In the genomic region with DNA sequence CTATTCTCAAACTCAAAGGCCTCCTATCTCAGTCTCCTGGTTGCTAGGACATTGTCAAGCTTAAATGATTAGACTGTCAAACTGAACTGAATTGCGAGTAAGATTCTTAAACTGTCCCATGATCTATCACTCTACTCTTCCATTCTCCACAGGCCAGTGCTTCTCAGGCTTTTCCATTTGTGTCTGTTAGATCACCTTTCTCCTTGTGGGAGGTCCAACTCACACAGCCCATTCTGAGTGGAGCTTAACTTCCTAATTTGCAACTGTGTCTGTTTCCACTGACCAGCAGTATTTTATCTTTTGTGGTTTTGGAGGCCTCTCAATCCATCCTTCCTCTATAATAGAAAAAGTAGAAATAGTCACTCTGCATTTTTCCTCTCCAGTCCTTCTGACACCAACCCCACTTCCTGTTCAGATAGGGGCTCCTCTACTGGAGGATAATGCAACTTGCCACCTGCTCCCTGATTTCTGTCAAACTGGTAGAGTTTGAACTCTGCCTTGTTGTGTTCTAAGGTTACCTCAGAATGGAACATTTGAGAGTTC, we compare ENCODE assay signal across 29 mouse cellular contexts. TPM values are rescaled to one million over a fixed set of nuclear protein-coding genes. Genes with fewer than 3 reads are reported as not detected.
A peak's percentile ranks its signal among the peaks of the same experiment; 100 is the strongest.
DNase-seq lines count a peak whose midpoint lies in the region; ATAC-seq lines count a peak whose summit lies in the region.
"Had no signal": no experiment of that assay in that cellular context is flagged by ENCODE, and none has a peak within 500 bp of the region (broad histone marks: within the 10 kb centered on the region; RNA-seq: fewer than 3 reads in every experiment).

No protein-coding gene starts in this region.

- H3K4me3 ChIP-seq in heart, embryonic 10.5 days = no peak overlapping the region
- no peak overlapping the region for H3K4me3 ChIP-seq in midbrain, embryonic 11.5 days (ENCODE audit: low read depth, low read length)
- H3K4me3 ChIP-seq in midbrain, embryonic 15.5 days = no peak overlapping the region
- H3K4me3 ChIP-seq: erythroblast, embryonic 14.5 days; heart, embryonic 15.5 days; hindbrain, embryonic 12.5 days; kidney, embryonic 15.5 days; layer of hippocampus, adult 2 months; liver, embryonic 15.5 days; lung, embryonic 15.5 days had no signal

- no peak overlapping the region for H3K27ac ChIP-seq in heart, embryonic 10.5 days
- H3K27ac ChIP-seq in midbrain, embryonic 11.5 days (ENCODE audit: low read depth, low read length) = no peak overlapping the region
- H3K27ac ChIP-seq in midbrain, embryonic 15.5 days = no peak overlapping the region
- H3K27ac ChIP-seq: heart, embryonic 15.5 days; hindbrain, embryonic 12.5 days; hindbrain, postnatal 0 days; kidney, embryonic 15.5 days; layer of hippocampus, adult 2 months; liver, embryonic 15.5 days; lung, embryonic 15.5 days had no signal

- H3K36me3 ChIP-seq in heart, embryonic 10.5 days = no peaks in the 10 kb centered on the region
- H3K36me3 ChIP-seq in midbrain, embryonic 11.5 days (ENCODE audit: control insufficient read depth, insufficient read depth, low read length) = no peaks in the 10 kb centered on the region
- no peaks in the 10 kb centered on the region for H3K36me3 ChIP-seq in midbrain, embryonic 15.5 days (replicated peaks)
- H3K36me3 ChIP-seq: heart, embryonic 15.5 days; hindbrain, embryonic 12.5 days; kidney, embryonic 15.5 days; liver, embryonic 15.5 days; lung, embryonic 15.5 days had no signal

- no peak for ATAC-seq in midbrain, embryonic 11.5 days (ENCODE audit: low FRiP score)
- no peak for ATAC-seq in midbrain, embryonic 15.5 days (replicated peaks)
- ATAC-seq in common myeloid progenitor, adult 5-6 weeks (replicated peaks; ENCODE audit: low read depth, poor library complexity, severe bottlenecking) = peak; percentile 88
- peak; percentile 94 for ATAC-seq in megakaryocyte progenitor cell, adult 5-6 weeks (replicated peaks; ENCODE audit: poor library complexity)
- ATAC-seq in frontal cortex, adult (ENCODE audit: low TSS enrichment) = no peak
- ATAC-seq: CD4-positive, CD25-positive, alpha-beta regulatory T cell, adult 4 months; forebrain, embryonic 16.5 days; hindbrain, postnatal 0 days; intestine, embryonic 16.5 days; midbrain, embryonic 16.5 days had no signal

- no peaks in the 10 kb centered on the region for H3K4me1 ChIP-seq in heart, embryonic 10.5 days
- H3K4me1 ChIP-seq in midbrain, embryonic 11.5 days (ENCODE audit: control insufficient read depth, insufficient read depth, low read length) = no peaks in the 10 kb centered on the region
- H3K4me1 ChIP-seq in midbrain, embryonic 15.5 days = no peaks in the 10 kb centered on the region
- H3K4me1 ChIP-seq: heart, embryonic 15.5 days; hindbrain, embryonic 12.5 days; kidney, embryonic 15.5 days; liver, embryonic 15.5 days; lung, embryonic 15.5 days had no signal

- no peaks in the 10 kb centered on the region for H3K27me3 ChIP-seq in heart, embryonic 10.5 days (ENCODE audit: insufficient read depth, poor library complexity, severe bottlenecking)
- no peaks in the 10 kb centered on the region for H3K27me3 ChIP-seq in midbrain, embryonic 11.5 days (ENCODE audit: control insufficient read depth, insufficient read depth, low read length)
- no peaks in the 10 kb centered on the region for H3K27me3 ChIP-seq in midbrain, embryonic 15.5 days (replicated peaks)
- H3K27me3 ChIP-seq: heart, embryonic 15.5 days; hindbrain, embryonic 12.5 days; kidney, embryonic 15.5 days; liver, embryonic 15.5 days; lung, embryonic 15.5 days had no signal

- no peaks in the 10 kb centered on the region for H3K9me3 ChIP-seq in heart, embryonic 10.5 days
- no peaks in the 10 kb centered on the region for H3K9me3 ChIP-seq in midbrain, embryonic 11.5 days (ENCODE audit: control insufficient read depth, low read length)
- H3K9me3 ChIP-seq in midbrain, embryonic 15.5 days = no peaks in the 10 kb centered on the region
- H3K9me3 ChIP-seq: heart, embryonic 15.5 days; hindbrain, embryonic 12.5 days; kidney, embryonic 15.5 days; liver, embryonic 15.5 days; lung, embryonic 15.5 days had no signal

- H3K9ac ChIP-seq in midbrain, embryonic 11.5 days (ENCODE audit: low read length) = no peak overlapping the region
- no peak overlapping the region for H3K9ac ChIP-seq in midbrain, embryonic 15.5 days
- H3K9ac ChIP-seq: heart, embryonic 15.5 days; hindbrain, embryonic 12.5 days; kidney, embryonic 15.5 days; liver, embryonic 15.5 days; lung, embryonic 15.5 days had no signal

- WGBS in heart, embryonic 10.5 days = 61% methylated on average over 1 of the region's 1 CpGs
- WGBS in midbrain, embryonic 11.5 days = 87% methylated on average over 1 of the region's 1 CpGs
- WGBS in midbrain, embryonic 15.5 days = 76% methylated on average over 1 of the region's 1 CpGs

- H3K4me2 ChIP-seq in midbrain, embryonic 11.5 days = no peak overlapping the region
- no peak overlapping the region for H3K4me2 ChIP-seq in midbrain, embryonic 15.5 days
- H3K4me2 ChIP-seq: heart, embryonic 15.5 days; hindbrain, embryonic 12.5 days; kidney, embryonic 15.5 days; liver, embryonic 15.5 days; lung, embryonic 15.5 days had no signal

- peak; percentile 33 for DNase-seq in heart, adult 8-10 months (ENCODE audit: low spot score)
- DNase-seq in heart, embryonic 10.5 days (ENCODE audit: low spot score) = no peak
- DNase-seq in midbrain, embryonic 11.5 days (ENCODE audit: low spot score, missing footprints) = peak; percentile 56
- no peak for DNase-seq in frontal cortex, postnatal 10 days (ENCODE audit: low spot score in 2 of 2)
- DNase-seq: cerebellum, adult 18-20 months; cerebellum, postnatal 10 days; gastrocnemius, postnatal 10 days; kidney, postnatal 36 days; left cerebral cortex, postnatal 4 days; right cerebral cortex, postnatal 4 days; thymus, adult 2 months; thymus, postnatal 36 days had no signal

RNA-seq across cellular contexts. Expression of gene Dab2, which starts 35.1 kb away (rescaled TPM):
- 10 to 100 TPM; 18.9 to 27.1 (median 22.0) TPM for total RNA-seq in heart, adult 8-10 months (2022)
- 37.0 and 45.7 TPM in 2 replicates for polyA plus RNA-seq in heart, embryonic 10.5 days (2016; fragmentation: Nextera tagmentation; extraction: Ambion mirVana)
- polyA plus RNA-seq in midbrain, embryonic 11.5 days (2014; fragmentation: Nextera tagmentation; extraction: Ambion mirVana) = 62.1 and 85.2 TPM in 2 replicates
- 20.3 and 21.2 TPM in 2 replicates for polyA plus RNA-seq in midbrain, embryonic 15.5 days (2015; fragmentation: Nextera tagmentation; extraction: Ambion mirVana)
- total RNA-seq in common myeloid progenitor, adult 5-6 weeks (2017) = 0.59 TPM in 1 of 2 replicates, not detected in the other
- 3.4 and 3.9 TPM in 2 replicates for total RNA-seq in megakaryocyte progenitor cell, adult 5-6 weeks (2015)
- total RNA-seq in megakaryocyte progenitor cell, adult 5-6 weeks (2017) = 0.75 and 3.0 TPM in 2 replicates
- total RNA-seq: neutrophil, adult 5-6 weeks had no signal
- polyA plus RNA-seq: CD4-positive, CD25-positive, alpha-beta regulatory T cell, adult 4 months; erythroblast, embryonic 14.5 days had no signal

Comparison
In these comparisons a context has a peak if more than half of its experiments do, and no peak if none do; other contexts are left out.
1. DNase-seq: peak in heart, adult 8-10 months (single experiment) and midbrain, embryonic 11.5 days (single experiment); none in heart, embryonic 10.5 days (single experiment) and frontal cortex, postnatal 10 days (0 of 2).
2. ATAC-seq: peak in common myeloid progenitor, adult 5-6 weeks (single experiment) and megakaryocyte progenitor cell, adult 5-6 weeks (single experiment); none in midbrain, embryonic 11.5 days (single experiment), midbrain, embryonic 15.5 days (single experiment) and frontal cortex, adult (single experiment).
3. RNA of gene Dab2, which starts 35.1 kb away (total RNA-seq): 18.9 to 27.1 TPM in heart, adult 8-10 months; 0.75 to 3.9 TPM in megakaryocyte progenitor cell, adult 5-6 weeks and 0.59 TPM in common myeloid progenitor, adult 5-6 weeks; every median in the first group is over 4 times any median in the second.